Mouse (Mus musculus) cerebellum, adult (tissue): ENCODE results near the gene Gm3187.
"Not testable (repeated sequence)": the region's sequence is repeated elsewhere in the genome, so short reads cannot be mapped to it uniquely, and the experiment has no call there.

Experiments used
- ATAC-seq: cut with Nextera tagmentation; 2 replicates; pipeline ENCODE4 v1.9.2; 2017; ENCODE audit warnings: mild to moderate bottlenecking, moderate library complexity, mixed read lengths; ENCODE audit not compliant: insufficient number of reproducible peaks, low FRiP score, low TSS enrichment

Gene Gm3187

DNA sequence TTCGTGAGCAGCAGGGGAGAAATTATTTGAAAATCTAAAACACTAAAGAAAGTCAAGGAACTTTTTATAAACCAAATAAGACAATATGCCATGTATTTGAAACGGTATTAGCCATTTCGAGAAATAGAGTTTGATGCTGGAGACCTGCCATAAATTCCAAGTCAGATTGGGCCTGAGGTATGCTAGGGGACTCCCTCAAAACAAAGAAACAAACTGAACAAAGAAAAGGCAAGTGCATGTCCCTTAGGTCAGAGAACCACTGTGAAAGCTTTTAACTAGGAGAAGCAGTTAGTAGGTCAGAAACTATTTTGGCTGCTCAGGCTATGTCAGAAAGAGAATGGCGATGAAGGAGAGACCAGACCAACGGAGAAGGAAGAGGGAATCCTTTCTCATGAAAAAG lies at the start of gene Gm3187:
TSS of gene Gm3187 (plus strand) at position 301 of the 400 bp plus-strand sequence.
- not testable (repeated sequence) for ATAC-seq

DNA sequence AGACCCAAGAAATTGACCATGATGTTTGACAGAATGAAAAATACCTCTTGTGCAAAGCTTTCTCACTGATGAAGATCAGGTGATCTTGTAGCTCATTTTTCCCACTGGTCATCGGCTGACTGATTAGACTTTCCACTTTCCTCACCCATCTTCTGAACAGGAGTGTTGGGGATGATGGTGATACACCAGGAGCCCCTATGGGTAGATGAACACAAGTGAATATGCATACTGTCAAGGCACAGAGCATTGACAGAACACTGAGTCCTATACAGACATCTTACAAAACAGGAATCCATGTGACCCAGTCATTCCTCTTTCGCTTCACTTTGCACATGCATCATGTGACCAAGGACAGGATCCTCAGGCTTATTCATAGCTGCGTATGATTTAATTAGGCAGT lies 28.6 kb upstream of the Gm3187 start, which contains the start of gene Gm3194:
TSS of gene Gm3194 (minus strand) at position 101 of the 400 bp plus-strand sequence.
- ATAC-seq, result not testable (repeated sequence)

DNA sequence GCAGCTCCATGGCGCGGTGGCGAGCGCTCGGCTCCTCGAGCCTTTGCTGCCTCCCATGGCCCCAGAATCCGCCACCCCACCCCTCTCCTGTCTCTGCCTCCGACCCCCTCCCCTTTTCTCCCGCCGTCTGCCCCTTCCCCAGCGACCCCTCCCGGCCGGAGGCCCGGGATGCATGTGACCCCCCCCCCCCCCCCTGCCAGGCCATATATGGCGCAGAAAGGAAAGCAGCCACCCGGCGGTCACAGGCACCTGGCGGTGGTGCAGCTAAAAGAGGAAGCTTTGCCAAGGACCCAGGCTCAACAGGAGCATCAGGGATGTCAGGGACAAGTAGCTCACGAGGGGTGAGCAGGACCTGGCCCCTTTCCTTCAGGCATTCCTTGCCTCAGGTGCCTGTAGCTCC lies 23.5 kb upstream of the Gm3187 start:
- not testable (repeated sequence) for ATAC-seq

DNA sequence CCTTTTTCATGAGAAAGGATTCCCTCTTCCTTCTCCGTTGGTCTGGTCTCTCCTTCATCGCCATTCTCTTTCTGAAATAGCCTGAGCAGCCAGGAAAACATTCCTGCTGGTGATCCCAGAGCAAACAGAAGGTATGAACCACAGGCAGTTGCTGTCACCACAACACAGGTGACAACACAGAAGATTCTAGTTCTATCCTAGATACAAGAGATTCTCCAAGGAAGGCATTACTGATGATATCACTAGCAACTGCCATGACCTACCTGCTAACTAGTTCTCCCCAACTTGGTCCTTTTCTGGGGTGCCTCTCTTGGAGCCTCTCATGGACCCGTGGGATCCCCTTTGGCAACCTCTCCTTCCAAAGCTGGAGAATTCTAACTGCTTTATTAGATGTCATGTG lies 6.3 kb upstream of the Gm3187 start, which contains the start of gene Gm8246:
TSS of gene Gm8246 (minus strand) at position 101 of the 400 bp plus-strand sequence.
- ATAC-seq, result not testable (repeated sequence)

DNA sequence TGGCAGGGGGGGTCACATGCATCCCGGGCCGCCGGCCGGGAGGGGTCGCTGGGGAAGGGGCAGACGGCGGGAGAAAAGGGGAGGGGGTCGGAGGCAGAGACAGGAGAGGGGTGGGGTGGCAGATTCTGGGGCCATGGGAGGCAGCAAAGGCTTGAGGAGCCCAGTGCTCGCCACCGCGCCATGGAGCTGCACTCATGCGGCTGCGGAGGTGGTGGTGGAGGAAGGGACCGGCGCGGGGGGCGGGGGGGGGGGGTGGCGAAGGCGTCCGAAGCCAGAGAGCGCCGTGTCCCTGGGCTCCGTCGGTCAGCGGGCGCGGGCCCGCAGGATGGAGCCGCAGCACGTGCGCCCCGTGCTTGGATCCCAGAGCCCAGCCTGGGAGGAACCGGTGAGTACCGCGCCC lies 17.4 kb downstream of the Gm3187 start, which contains the start of gene Gm3488:
TSS of gene Gm3488 (plus strand) at position 301 of the 400 bp plus-strand sequence.
- not testable (repeated sequence) for ATAC-seq

DNA sequence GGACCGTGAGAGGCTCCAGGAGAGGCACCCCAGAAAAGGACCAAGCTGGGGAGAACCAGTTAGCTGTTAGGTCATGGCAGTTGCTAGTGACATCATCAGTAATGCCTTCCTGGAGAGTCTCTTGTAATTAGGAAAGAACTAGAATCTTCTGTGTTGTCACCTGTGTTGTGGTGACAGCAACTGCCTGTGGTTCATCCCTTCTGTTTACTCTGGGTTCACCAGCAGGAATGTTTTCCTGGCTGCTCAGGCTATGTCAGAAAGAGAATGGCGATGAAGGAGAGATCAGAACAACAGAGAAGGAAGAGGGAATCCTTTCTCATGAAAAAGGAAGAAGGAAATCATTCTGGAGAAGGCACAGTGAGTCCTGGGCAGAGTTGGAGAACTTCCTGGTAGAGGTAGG lies 54.2 kb downstream of the Gm3187 start, which contains the start of gene Gm3532:
TSS of gene Gm3532 (plus strand) at position 301 of the 400 bp plus-strand sequence.
- not testable (repeated sequence) for ATAC-seq
